Mouse (Mus musculus) testis, adult 2 months (tissue): ENCODE results near the gene Prmt3. TPM values are rescaled to one million over a fixed set of nuclear protein-coding genes. Genes with fewer than 3 reads are reported as not detected.

Experiments used
- H3K27ac ChIP-seq: fragments of 200-500 bp; 2 replicates; pipeline ENCODE4 v1.5.1; 2012; ENCODE audit warnings: low read depth, low read length; ENCODE audit not compliant: control insufficient read depth, insufficient read depth
- H3K27me3 ChIP-seq: fragments of 200-500 bp; 2 replicates; pipeline ENCODE4 v1.6.1; 2012; ENCODE audit warnings: mild to moderate bottlenecking, low read length, moderate library complexity; ENCODE audit not compliant: control insufficient read depth, insufficient read depth
- H3K36me3 ChIP-seq: fragments of 200-500 bp; 2 replicates; pipeline ENCODE4 v1.6.1; 2012; ENCODE audit warnings: mild to moderate bottlenecking, low read length; ENCODE audit not compliant: control insufficient read depth, insufficient read depth
- H3K4me1 ChIP-seq: fragments of 200-500 bp; 2 replicates; pipeline ENCODE4 v1.6.1; 2012; ENCODE audit warnings: low read length; ENCODE audit not compliant: control insufficient read depth, insufficient read depth
- H3K4me3 ChIP-seq: fragments of 200-500 bp; 2 replicates; pipeline ENCODE4 v1.5.1; 2012; ENCODE audit warnings: low read depth, mild to moderate bottlenecking, low read length, moderate library complexity, mixed read lengths; ENCODE audit not compliant: control insufficient read depth
- CTCF ChIP-seq: fragments of 200-500 bp; IDR thresholded peaks from 2 replicates; pipeline ENCODE4 v1.5.1; 2012; ENCODE audit warnings: low read depth, mild to moderate bottlenecking, inconsistent platforms, low read length, moderate library complexity; ENCODE audit not compliant: control insufficient read depth, insufficient read depth, insufficient replicate concordance
- POLR2A ChIP-seq: fragments of 200-500 bp; IDR thresholded peaks from 2 replicates; pipeline ENCODE4 v1.6.1; 2012; ENCODE audit warnings: low read depth, mild to moderate bottlenecking, inconsistent platforms, low read length, moderate library complexity; ENCODE audit not compliant: control insufficient read depth
- polyA plus RNA-seq: library from polyadenylated mRNA; depleted of rRNA; stranded (reverse); fragments of >200 nt; gene quantifications from 2 replicates; pipeline ENCODE4 v1.2.3, GENCODE M21; 2012

Gene Prmt3
- polyA plus RNA-seq, 1 experiment = 5.8 TPM

DNA sequence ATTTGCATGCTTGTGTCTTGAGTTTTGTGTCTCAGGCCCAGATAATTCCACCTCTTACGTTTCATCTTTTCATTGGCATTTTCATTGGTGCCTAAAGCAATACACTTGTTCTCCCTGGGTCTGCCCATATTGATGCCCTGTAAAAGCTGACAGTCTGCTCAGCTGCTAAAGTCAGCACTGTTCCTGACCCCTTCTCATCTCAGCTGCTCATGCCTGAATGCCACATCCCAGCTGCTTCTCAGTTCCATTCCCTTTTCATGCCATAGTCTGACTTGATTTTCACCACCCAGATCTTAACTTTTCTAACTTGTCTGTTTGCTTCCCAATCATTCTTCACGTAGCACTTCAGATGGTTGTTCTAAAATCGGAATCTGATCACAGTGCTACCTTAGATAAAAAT is 47.3 kb downstream of the Prmt3 start:
- H3K36me3 ChIP-seq = no peaks in the 10 kb centered on the region; the same call in 1 of the 2 replicates
- no peaks in the 10 kb centered on the region for H3K4me1 ChIP-seq
- no peaks in the 10 kb centered on the region for H3K27me3 ChIP-seq
- H3K4me3 ChIP-seq = no peak overlapping the region
- TF ChIP-seq CTCF (no peak), POLR2A (no peak)
- no peak overlapping the region for H3K27ac ChIP-seq

DNA sequence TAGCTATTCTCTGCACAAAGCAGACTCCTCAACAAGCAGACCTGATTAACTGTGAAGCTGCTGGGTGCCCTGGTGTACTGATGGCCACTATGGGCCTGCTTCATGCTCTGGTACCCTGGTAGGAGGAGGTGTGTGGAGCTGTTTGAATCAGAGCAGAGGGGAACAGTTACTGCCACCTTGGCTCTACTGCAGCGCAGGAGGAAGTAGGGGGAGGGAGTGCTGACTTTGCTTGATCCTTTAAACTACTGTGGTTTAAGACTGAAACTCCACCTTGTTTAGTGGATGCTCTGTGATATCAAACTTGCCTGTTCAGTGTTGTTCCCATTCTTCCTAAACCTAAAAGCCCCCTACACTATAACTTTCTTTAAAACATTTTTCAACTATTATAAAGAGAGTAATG is 49.8 kb downstream of the Prmt3 start:
- Histone ChIP-seq H3K4me1 (no peaks in the 10 kb centered on the region), H3K27ac (no peak overlapping the region), H3K27me3 (no peaks in the 10 kb centered on the region), H3K4me3 (no peak overlapping the region), H3K36me3 (no peaks in the 10 kb centered on the region; the same call in 1 of the 2 replicates)
- TF ChIP-seq CTCF (no peak), POLR2A (no peak)

DNA sequence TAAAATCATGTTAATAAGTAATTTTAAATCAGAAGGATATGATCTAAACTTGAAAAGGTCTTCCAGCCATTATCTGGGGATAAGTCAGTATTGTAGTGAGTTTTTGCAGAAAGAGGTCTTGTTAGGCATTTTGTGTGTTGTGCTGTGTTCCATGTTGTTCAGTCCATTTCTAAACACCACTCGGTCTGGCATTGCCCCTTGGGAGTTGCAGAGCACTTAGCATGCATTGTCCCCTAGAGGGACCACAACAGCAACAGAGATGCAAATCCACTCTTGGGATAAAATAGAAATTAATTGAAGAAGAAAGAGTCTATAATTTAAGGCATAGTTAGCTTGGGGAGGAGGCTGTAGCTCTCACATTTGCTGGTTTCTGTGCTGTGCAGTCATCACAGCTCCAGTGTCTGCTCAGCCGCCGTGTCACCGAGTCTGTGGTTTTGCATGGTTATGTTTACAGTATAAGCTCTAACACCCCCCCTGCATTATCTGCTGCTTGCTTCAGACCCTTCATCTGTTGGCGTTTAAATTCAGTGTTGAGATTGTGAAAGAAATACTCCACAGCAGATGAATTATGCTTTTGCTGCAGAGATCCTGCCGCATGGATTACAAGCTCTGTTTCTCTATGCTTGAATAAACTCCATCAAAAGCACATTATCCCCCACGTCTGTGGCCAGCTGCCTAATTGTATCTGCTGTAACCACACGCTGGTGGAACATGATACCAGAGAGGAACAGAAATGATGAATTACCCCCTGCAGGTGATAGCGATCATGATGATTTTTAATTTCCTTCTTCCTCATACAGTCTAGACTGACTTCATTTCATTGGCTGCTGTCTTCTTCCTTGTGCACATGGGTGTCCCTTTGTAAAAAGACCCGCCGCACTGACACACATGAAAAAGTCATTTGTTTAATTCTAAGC is 64.5 kb downstream of the Prmt3 start:
- no peak overlapping the region for H3K27ac ChIP-seq
- no peaks in the 10 kb centered on the region for H3K4me1 ChIP-seq
- no peaks in the 10 kb centered on the region for H3K36me3 ChIP-seq
- TF ChIP-seq CTCF (no peak), POLR2A (no peak)
- H3K4me3 ChIP-seq = no peak overlapping the region
- no peaks in the 10 kb centered on the region for H3K27me3 ChIP-seq

- Histone ChIP-seq H3K4me1 (no peaks in the 10 kb centered on the region), H3K36me3 (no peaks in the 10 kb centered on the region), H3K27ac (no peak overlapping the region), H3K27me3 (no peaks in the 10 kb centered on the region), H3K4me3 (no peak overlapping the region)
- TF ChIP-seq CTCF = no peak
- TF ChIP-seq POLR2A = no peak
Measured at GRCm38 (mm10) chr7:49843304-49843933, 65.3 kb downstream of the Prmt3 start.

DNA sequence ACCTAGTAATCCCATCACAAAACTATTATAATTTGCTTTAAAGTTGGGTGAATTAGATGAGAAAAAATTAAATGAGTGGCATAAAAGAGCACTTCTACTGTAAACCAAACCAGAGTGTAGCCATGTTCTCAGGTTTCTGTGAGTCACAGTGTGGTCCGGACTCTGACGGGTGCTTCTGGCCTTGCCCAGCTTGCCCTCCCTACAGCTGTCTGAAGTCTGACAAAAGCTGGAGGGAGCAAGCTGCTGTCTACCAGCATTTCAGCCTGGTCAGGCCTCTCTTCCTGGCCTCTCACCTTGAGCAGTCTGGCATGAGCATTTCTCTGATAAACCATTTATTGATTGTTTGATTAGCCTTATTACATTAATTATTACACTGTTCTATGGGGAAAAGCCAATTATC is 69.8 kb downstream of the Prmt3 start:
- H3K27ac ChIP-seq = no peak overlapping the region
- no peak overlapping the region for H3K4me3 ChIP-seq
- TF ChIP-seq POLR2A (no peak), CTCF (no peak)
- no peaks in the 10 kb centered on the region for H3K36me3 ChIP-seq
- H3K4me1 ChIP-seq = no peaks in the 10 kb centered on the region
- no peaks in the 10 kb centered on the region for H3K27me3 ChIP-seq

DNA sequence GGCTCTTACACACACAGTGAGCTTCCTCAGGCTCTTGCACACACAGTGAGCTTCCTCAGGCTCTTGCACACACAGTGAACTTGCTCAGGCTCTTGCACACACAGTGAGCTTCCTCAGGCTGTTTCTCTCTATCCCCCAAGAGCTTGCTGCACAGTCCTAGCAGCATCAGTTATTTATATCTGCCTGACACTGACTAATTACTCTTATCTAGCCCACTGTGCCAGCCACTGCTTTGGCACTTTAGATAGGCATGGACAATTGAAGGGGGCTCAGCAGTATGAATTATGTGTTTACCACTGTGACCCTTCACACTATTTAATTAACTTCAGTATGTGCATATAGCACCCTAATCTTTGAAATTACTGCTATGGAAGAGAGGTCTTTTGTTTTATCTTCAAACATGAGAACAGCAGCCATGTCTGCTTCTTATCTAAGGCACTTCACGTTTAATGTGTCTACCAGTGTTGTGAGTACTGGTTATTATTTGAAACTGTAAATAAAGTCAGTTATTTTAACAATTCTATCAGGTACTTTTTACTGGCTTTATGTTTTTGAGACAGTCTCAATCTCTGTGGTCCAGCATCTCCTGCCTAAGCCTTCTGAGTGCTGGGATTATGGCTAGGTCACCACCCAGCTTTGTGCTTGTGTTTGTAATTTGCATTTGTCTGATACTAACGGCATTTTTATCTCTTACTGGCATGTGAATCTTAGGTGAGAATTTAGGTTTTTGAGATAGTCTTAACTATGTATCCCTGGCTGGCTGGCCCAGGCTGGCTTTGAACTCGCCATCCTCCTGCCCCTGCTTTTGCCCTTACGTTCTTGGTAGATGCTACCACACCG is 75.4 kb downstream of the Prmt3 start:
- Histone ChIP-seq H3K27me3 (no peaks in the 10 kb centered on the region), H3K4me3 (no peak overlapping the region), H3K36me3 (no peaks in the 10 kb centered on the region), H3K4me1 (no peaks in the 10 kb centered on the region), H3K27ac (no peak overlapping the region)
- no peak for TF ChIP-seq POLR2A
- no peak for TF ChIP-seq CTCF

DNA sequence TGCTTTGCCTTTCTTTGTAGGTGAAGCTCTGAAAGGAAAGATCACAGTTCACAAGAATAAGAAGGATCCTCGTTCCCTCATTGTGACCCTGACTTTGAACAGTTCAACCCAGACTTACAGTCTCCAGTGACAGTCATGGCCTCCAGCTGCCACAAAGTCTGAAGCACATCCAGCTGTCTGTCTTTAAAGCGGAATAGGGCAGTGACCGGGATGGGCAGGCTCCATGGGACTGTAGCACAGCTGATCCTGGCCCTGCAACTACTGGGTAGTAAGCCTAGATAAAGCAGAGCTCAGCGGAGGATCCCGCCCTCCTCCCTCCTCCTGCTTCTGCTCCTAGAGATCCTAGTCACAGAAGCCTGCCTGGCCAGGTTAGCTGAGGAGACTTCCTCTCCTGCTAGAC is 79.2 kb downstream of the Prmt3 start:
- Histone ChIP-seq H3K4me1 (no peaks in the 10 kb centered on the region), H3K36me3 (no peaks in the 10 kb centered on the region), H3K27me3 (no peaks in the 10 kb centered on the region), H3K27ac (no peak overlapping the region), H3K4me3 (no peak overlapping the region)
- no peak for TF ChIP-seq CTCF
- TF ChIP-seq POLR2A = no peak
